Mouse (Mus musculus): ENCODE measurements around the gene 4933434E20Rik. TPM values are rescaled to one million over a fixed set of nuclear protein-coding genes. Genes with fewer than 3 reads are reported as not detected.

Gene 4933434E20Rik
- polyA plus RNA-seq (2015; fragmentation: Nextera tagmentation; extraction: Ambion mirVana): 109 and 115 TPM in 2 replicates

- no peaks in the 10 kb centered on the region for H3K27me3 ChIP-seq (ENCODE audit: control insufficient read depth, insufficient read depth, low read length)
- WGBS: 1% methylated on average over 38 of the region's 43 CpGs
- peak within 1 kb of the TSS; percentile 89 for H3K4me3 ChIP-seq (ENCODE audit: low read depth, low read length)
- H3K27ac ChIP-seq (replicated peaks): peak within 1 kb of the TSS; percentile 97
- H3K9ac ChIP-seq (ENCODE audit: low read length): peak within 1 kb of the TSS; percentile 99
- H3K9me3 ChIP-seq (ENCODE audit: control insufficient read depth, low read length): no peaks in the 10 kb centered on the region
- H3K4me1 ChIP-seq (replicated peaks; ENCODE audit: control insufficient read depth, insufficient read depth): no peaks in the 10 kb centered on the region
- H3K36me3 ChIP-seq (ENCODE audit: control insufficient read depth, insufficient read depth, low read length): peaks cover 3% of the 10 kb centered on the region; the same call in 1 of the 2 replicates
- peak within 1 kb of the TSS; percentile 65 for H3K4me2 ChIP-seq (replicated peaks; ENCODE audit: low read depth)
- TF ChIP-seq CTCF (IDR thresholded peaks at IDR 0.05; ENCODE audit: low read depth): no peak; the same call in 1 of the 2 replicates
- no peak for TF ChIP-seq EP300 (optimal IDR thresholded peaks at IDR 0.05)
- ATAC-seq (ENCODE audit: low FRiP score, low TSS enrichment) (peak; percentile 75), DNase-seq (ENCODE audit: low spot score) (peak; percentile 72)
Observed at GRCm38 (mm10) chr3:90051441-90052350, at the start of gene 4933434E20Rik. Gene 4933434E20Rik, plus strand, starts transcription at chr3:90051636.

GRCm38 (mm10) chr3:90004091-90004796, 47.2 kb upstream of the 4933434E20Rik start:
- no peaks in the 10 kb centered on the region for H3K9me3 ChIP-seq (ENCODE audit: control insufficient read depth, low read length)
- no peak for DNase-seq (ENCODE audit: low spot score)
- H3K4me1 ChIP-seq (replicated peaks; ENCODE audit: control insufficient read depth, insufficient read depth): no peaks in the 10 kb centered on the region
- ATAC-seq (ENCODE audit: low FRiP score, low TSS enrichment): no peak
- no peaks in the 10 kb centered on the region for H3K27me3 ChIP-seq (ENCODE audit: control insufficient read depth, insufficient read depth, low read length)
- no peak overlapping the region for H3K4me2 ChIP-seq (replicated peaks; ENCODE audit: low read depth)
- no peak overlapping the region for H3K9ac ChIP-seq (ENCODE audit: low read length)
- H3K27ac ChIP-seq (replicated peaks): 0 out of 2 replicates have a peak overlapping the region, but pooled peaks have one; percentile 35
- 22% methylated on average over 3 of the region's 3 CpGs for WGBS
- TF ChIP-seq EP300 (optimal IDR thresholded peaks at IDR 0.05): no peak
- TF ChIP-seq CTCF (IDR thresholded peaks at IDR 0.05; ENCODE audit: low read depth): no peak
- peaks cover 32% of the 10 kb centered on the region for H3K36me3 ChIP-seq (ENCODE audit: control insufficient read depth, insufficient read depth, low read length)
- no peak overlapping the region for H3K4me3 ChIP-seq (ENCODE audit: low read depth, low read length)

DNA sequence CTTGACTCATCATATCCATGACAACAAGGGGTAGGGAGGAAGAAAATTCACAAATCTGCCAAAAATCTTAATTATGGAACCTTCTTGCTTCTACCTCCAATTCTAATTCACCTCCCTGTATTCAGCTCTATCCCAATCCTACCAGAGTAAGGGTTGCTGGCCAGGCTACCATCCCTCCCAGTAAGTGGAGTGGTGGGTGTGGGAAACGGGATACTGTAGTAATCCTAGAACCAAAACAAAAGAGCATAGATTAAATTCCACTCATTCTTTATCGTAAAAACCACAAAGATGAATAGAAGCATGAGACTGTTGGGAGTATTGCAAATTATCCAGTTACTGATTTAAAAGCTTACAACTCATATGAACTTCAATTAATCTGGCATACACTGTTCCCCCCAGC, 41.1 kb upstream of the 4933434E20Rik start:
- WGBS: 68% methylated on average over 2 of the region's 2 CpGs
- no peak for DNase-seq (ENCODE audit: low spot score)
- no peak overlapping the region for H3K27ac ChIP-seq (replicated peaks)
- no peaks in the 10 kb centered on the region for H3K4me1 ChIP-seq (replicated peaks; ENCODE audit: control insufficient read depth, insufficient read depth)
- no peak for ATAC-seq (ENCODE audit: low FRiP score, low TSS enrichment)
- H3K9me3 ChIP-seq (ENCODE audit: control insufficient read depth, low read length): no peaks in the 10 kb centered on the region
- H3K4me2 ChIP-seq (replicated peaks; ENCODE audit: low read depth): no peak overlapping the region
- TF ChIP-seq EP300 (optimal IDR thresholded peaks at IDR 0.05): no peak
- TF ChIP-seq CTCF (IDR thresholded peaks at IDR 0.05; ENCODE audit: low read depth): no peak
- no peak overlapping the region for H3K4me3 ChIP-seq (ENCODE audit: low read depth, low read length)
- H3K36me3 ChIP-seq (ENCODE audit: control insufficient read depth, insufficient read depth, low read length): peaks cover 54% of the 10 kb centered on the region
- no peaks in the 10 kb centered on the region for H3K27me3 ChIP-seq (ENCODE audit: control insufficient read depth, insufficient read depth, low read length)
- H3K9ac ChIP-seq (ENCODE audit: low read length): no peak overlapping the region

- Histone ChIP-seq H3K4me2 (replicated peaks; ENCODE audit: low read depth) (no peak overlapping the region), H3K4me3 (ENCODE audit: low read depth, low read length) (no peak overlapping the region), H3K27ac (replicated peaks) (no peak overlapping the region), H3K9ac (ENCODE audit: low read length) (no peak overlapping the region), H3K4me1 (replicated peaks; ENCODE audit: control insufficient read depth, insufficient read depth) (no peaks in the 10 kb centered on the region), H3K9me3 (ENCODE audit: control insufficient read depth, low read length) (no peaks in the 10 kb centered on the region), H3K36me3 (ENCODE audit: control insufficient read depth, insufficient read depth, low read length) (peaks cover 41% of the 10 kb centered on the region), H3K27me3 (ENCODE audit: control insufficient read depth, insufficient read depth, low read length) (no peaks in the 10 kb centered on the region)
- 94% methylated on average over 4 of the region's 4 CpGs for WGBS
- TF ChIP-seq CTCF (IDR thresholded peaks at IDR 0.05; ENCODE audit: low read depth) (no peak), EP300 (optimal IDR thresholded peaks at IDR 0.05) (no peak)
- no peak for DNase-seq (ENCODE audit: low spot score)
- no peak for ATAC-seq (ENCODE audit: low FRiP score, low TSS enrichment)
Observed at GRCm38 (mm10) chr3:90016626-90017025, 34.8 kb upstream of the 4933434E20Rik start.

GRCm38 (mm10) chr3:90034653-90035052, 16.8 kb upstream of the 4933434E20Rik start:
- DNase-seq (ENCODE audit: low spot score) (no peak), ATAC-seq (ENCODE audit: low FRiP score, low TSS enrichment) (no peak)
- Histone ChIP-seq H3K36me3 (ENCODE audit: control insufficient read depth, insufficient read depth, low read length) (peaks cover 25% of the 10 kb centered on the region; the same call in 1 of the 2 replicates), H3K4me2 (replicated peaks; ENCODE audit: low read depth) (no peak overlapping the region), H3K4me1 (replicated peaks; ENCODE audit: control insufficient read depth, insufficient read depth) (no peaks in the 10 kb centered on the region), H3K27me3 (ENCODE audit: control insufficient read depth, insufficient read depth, low read length) (no peaks in the 10 kb centered on the region), H3K9ac (ENCODE audit: low read length) (no peak overlapping the region), H3K27ac (replicated peaks) (no peak overlapping the region), H3K4me3 (ENCODE audit: low read depth, low read length) (no peak overlapping the region), H3K9me3 (ENCODE audit: control insufficient read depth, low read length) (no peaks in the 10 kb centered on the region)
- WGBS: 93% methylated on average over 2 of the region's 2 CpGs
- TF ChIP-seq EP300 (optimal IDR thresholded peaks at IDR 0.05) (no peak), CTCF (IDR thresholded peaks at IDR 0.05; ENCODE audit: low read depth) (no peak)
